Mouse (Mus musculus): Measurements from ENCODE around the gene Errfi1.

GRCm38 (mm10) chr4:150836258-150836657 is 17.5 kb upstream of the Errfi1 start:
- TF ChIP-seq CTCF (conservative IDR thresholded peaks at IDR 0.05; ENCODE audit: low read length) (no peak), NANOG (IDR thresholded peaks at IDR 0.05; ENCODE audit: borderline replicate concordance, low read length) (no peak)

All from E14TG2a.4 (cell line).